Mouse (Mus musculus) lung, adult 2 months (tissue): Measurements from ENCODE around the gene Ltbp4. TPM values are rescaled to one million over a fixed set of nuclear protein-coding genes. Genes with fewer than 3 reads are reported as not detected.

Experiments used
- DNase-seq: peaks from one replicate; pipeline ENCODE4 v3.0.0; 2022
- H3K4me1 ChIP-seq: fragments of 200-500 bp; 2 replicates; pipeline ENCODE4 v1.6.1; 2011; ENCODE audit warnings: low read length; ENCODE audit not compliant: control insufficient read depth, insufficient read depth
- H3K4me3 ChIP-seq: fragments of 200-500 bp; replicated peaks from 2 replicates; pipeline ENCODE3; 2011; ENCODE audit warnings: low read depth, mild to moderate bottlenecking, control low read depth, low read length; ENCODE audit errors: extremely low read depth
- CTCF ChIP-seq: fragments of 200-500 bp; IDR thresholded peaks from 2 replicates; pipeline ENCODE4 v1.5.1; 2011; ENCODE audit warnings: mild to moderate bottlenecking, low read length, control low read depth; ENCODE audit not compliant: insufficient read depth
- POLR2A ChIP-seq: fragments of 200-500 bp; IDR thresholded peaks from 2 replicates; pipeline ENCODE4 v1.6.1; 2011; ENCODE audit warnings: low read depth, mild to moderate bottlenecking, control low read depth, low read length, borderline replicate concordance; ENCODE audit errors: extremely low read depth
- WGBS: fragments of 180-500 bp; shearing (Covaris S2); methylation state at CpG from one replicate; pipeline ENCODE4 v1.1.7; 2018; 5-methylcytosine and 5-hydroxymethylcytosine counted together
- polyA plus RNA-seq: library from polyadenylated mRNA; depleted of rRNA; stranded (reverse); fragments of >200 nt; gene quantifications from 2 replicates; pipeline ENCODE4 v1.2.3, GENCODE M21; 2012

The Ltbp4 gene
- polyA plus RNA-seq, 1 experiment = 496 TPM

- no peak for TF ChIP-seq CTCF
- no peak for TF ChIP-seq POLR2A
- no peak for DNase-seq
- H3K4me3 ChIP-seq = no peak overlapping the region
- H3K4me1 ChIP-seq = 0 out of 2 replicates have a peak, but pooled peaks cover 5% of the 10 kb centered on the region
- whole genome bisulfite sequencing = 92% methylated on average over 11 of the region's 11 CpGs
These were observed 13.3 kb downstream of the Ltbp4 start for GRCm38 (mm10) chr7:27324161-27324560.

GRCm38 (mm10) chr7:27323001-27323400 lies 14.5 kb downstream of the Ltbp4 start:
- WGBS = 96% methylated on average over 5 of the region's 5 CpGs
- H3K4me3 ChIP-seq = no peak overlapping the region
- no peaks in the 10 kb centered on the region for H3K4me1 ChIP-seq
- no peak for TF ChIP-seq POLR2A
- no peak for TF ChIP-seq CTCF
- no peak for DNase-seq

GRCm38 (mm10) chr7:27322291-27322690 lies 15.2 kb downstream of the Ltbp4 start:
- no peak for DNase-seq
- no peak overlapping the region for H3K4me3 ChIP-seq
- TF ChIP-seq POLR2A (no peak), CTCF (no peak)
- WGBS = 51% methylated on average over 13 of the region's 13 CpGs
- no peaks in the 10 kb centered on the region for H3K4me1 ChIP-seq

- 89% methylated on average over 22 of the region's 22 CpGs for WGBS
- DNase-seq = no peak
- TF ChIP-seq CTCF = no peak
- TF ChIP-seq POLR2A = no peak
- Histone ChIP-seq H3K4me3 (no peak overlapping the region), H3K4me1 (no peaks in the 10 kb centered on the region)
These were observed 18.1 kb downstream of the Ltbp4 start for GRCm38 (mm10) chr7:27319411-27319810.

- no peak for DNase-seq
- H3K4me3 ChIP-seq = no peak overlapping the region
- no peaks in the 10 kb centered on the region for H3K4me1 ChIP-seq
- WGBS = 44% methylated on average over 7 of the region's 7 CpGs
- TF ChIP-seq POLR2A (no peak), CTCF (no peak)
These were observed 21.5 kb downstream of the Ltbp4 start for GRCm38 (mm10) chr7:27315958-27316357.

- Histone ChIP-seq H3K4me3 (no peak overlapping the region), H3K4me1 (no peaks in the 10 kb centered on the region)
- 93% methylated on average over 3 of the region's 3 CpGs for WGBS
- TF ChIP-seq POLR2A = no peak
- 0 out of 2 replicates have a peak, but pooled peaks have one; percentile 10 for TF ChIP-seq CTCF
- DNase-seq = no peak
These were observed 23.1 kb downstream of the Ltbp4 start for GRCm38 (mm10) chr7:27314393-27314792.

- DNase-seq = no peak
- no peak for TF ChIP-seq POLR2A
- TF ChIP-seq CTCF = no peak
- no peak overlapping the region for H3K4me3 ChIP-seq
- H3K4me1 ChIP-seq = 0 out of 2 replicates have a peak, but pooled peaks cover 2% of the 10 kb centered on the region
- 85% methylated on average over 12 of the region's 12 CpGs for WGBS
These were observed 25.7 kb downstream of the Ltbp4 start for GRCm38 (mm10) chr7:27311651-27312284.

- no peak overlapping the region for H3K4me3 ChIP-seq
- no peak for DNase-seq
- TF ChIP-seq CTCF (no peak), POLR2A (no peak)
- 57% methylated on average over 8 of the region's 8 CpGs for WGBS
- H3K4me1 ChIP-seq = 0 out of 2 replicates have a peak, but pooled peaks cover 2% of the 10 kb centered on the region
These were observed 26.4 kb downstream of the Ltbp4 start for GRCm38 (mm10) chr7:27310996-27311535.

- WGBS = 18% methylated on average over 17 of the region's 17 CpGs
- 0 out of 2 replicates have a peak, but pooled peaks cover 2% of the 10 kb centered on the region for H3K4me1 ChIP-seq
- TF ChIP-seq POLR2A (no peak), CTCF (no peak)
- no peak overlapping the region for H3K4me3 ChIP-seq
- peak; percentile 46 for DNase-seq
These were observed 27.2 kb downstream of the Ltbp4 start for GRCm38 (mm10) chr7:27310306-27310705.

GRCm38 (mm10) chr7:27309832-27310231 lies 27.7 kb downstream of the Ltbp4 start:
- Histone ChIP-seq H3K4me1 (0 out of 2 replicates have a peak, but pooled peaks cover 2% of the 10 kb centered on the region), H3K4me3 (no peak overlapping the region)
- 67% methylated on average over 3 of the region's 3 CpGs for WGBS
- DNase-seq = no peak
- no peak for TF ChIP-seq CTCF
- no peak for TF ChIP-seq POLR2A
